Mouse (Mus musculus) thymus, adult 2 months (tissue): Measurements from ENCODE around the gene Slc35b1.

Experiments used
- CTCF ChIP-seq: fragments of 200-500 bp; IDR thresholded peaks from 2 replicates; pipeline ENCODE4 v1.5.1; 2012; ENCODE audit warnings: mild to moderate bottlenecking, control low read depth, low read length, moderate library complexity, borderline replicate concordance; ENCODE audit not compliant: control insufficient read depth, poor library complexity, insufficient read depth; ENCODE audit errors: extremely low read depth
- POLR2A ChIP-seq: fragments of 200-500 bp; IDR thresholded peaks from 2 replicates; pipeline ENCODE4 v1.6.1; 2012; ENCODE audit warnings: mild to moderate bottlenecking, low read length, control low read depth, moderate library complexity; ENCODE audit not compliant: control insufficient read depth, poor library complexity, insufficient read depth; ENCODE audit errors: extremely low read depth

DNA sequence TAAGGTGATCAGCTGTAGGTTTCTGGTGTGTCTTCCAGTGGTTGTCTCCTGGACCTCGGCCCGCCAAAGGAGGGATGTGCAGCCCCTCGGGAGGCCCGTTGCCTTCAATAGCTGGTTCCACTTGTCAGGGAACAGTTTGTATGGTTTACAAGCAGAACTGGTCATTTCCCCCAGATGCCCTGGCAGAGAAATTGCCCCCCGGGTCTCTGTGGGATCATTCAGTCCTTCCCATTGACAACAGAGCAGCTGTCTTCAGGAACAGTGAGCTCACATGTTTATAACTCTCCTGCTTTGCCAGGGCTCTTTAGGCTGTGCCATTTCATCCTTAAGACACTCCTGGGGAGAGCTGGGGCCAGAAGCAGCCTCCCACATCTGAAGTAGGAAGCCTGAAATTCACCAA lies 9.6 kb downstream of the Slc35b1 start:
- TF ChIP-seq POLR2A (no peak), CTCF (no peak)
